In the genomic region with DNA sequence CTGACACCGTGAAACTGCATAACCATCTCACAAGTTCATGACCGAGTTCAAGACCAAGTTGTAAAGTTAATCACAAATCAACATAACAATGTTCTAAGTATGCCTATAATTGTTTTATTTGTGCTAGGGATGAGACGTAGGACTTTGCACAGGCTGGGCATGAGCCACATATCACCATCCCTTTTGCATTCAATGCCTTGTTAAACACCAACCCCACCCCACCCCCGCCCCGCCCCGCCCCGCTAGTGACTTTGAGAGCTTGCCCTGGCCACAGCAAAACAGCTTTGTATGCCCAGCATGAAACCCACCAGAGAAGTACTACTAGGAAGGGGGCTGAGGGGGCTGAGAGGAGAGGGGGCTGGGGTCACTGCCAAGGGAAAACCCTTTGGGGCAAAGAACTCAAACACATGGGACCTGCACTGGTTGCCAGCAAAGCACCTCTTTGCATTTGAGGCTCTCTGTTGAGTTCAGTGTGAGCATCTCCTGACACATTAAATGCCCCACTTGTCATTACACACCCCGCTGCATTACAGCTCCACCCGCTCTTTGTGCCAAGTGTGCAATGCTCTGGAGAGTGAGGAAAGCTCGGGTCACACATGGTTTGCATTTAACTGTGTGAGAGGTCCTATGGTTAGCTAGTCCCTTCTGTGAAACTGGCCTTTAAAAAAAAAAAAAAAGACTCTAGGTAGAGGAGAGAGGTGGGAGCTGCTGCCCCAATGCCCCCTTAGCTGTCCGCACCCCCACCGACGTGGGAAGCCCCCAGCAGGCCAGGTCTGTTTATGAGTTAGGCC, we compare ENCODE assay signal across 8 mouse cellular contexts.
DNase-seq lines count a peak whose midpoint lies in the region; ATAC-seq lines count a peak whose summit lies in the region.
"Had no signal": no experiment of that assay in that cellular context is flagged by ENCODE, and none has a peak within 500 bp of the region (broad histone marks: within the 10 kb centered on the region; RNA-seq: fewer than 3 reads in every experiment).

No protein-coding gene starts in this region.

- H3K27me3 ChIP-seq in lung, embryonic 16.5 days (ENCODE audit: control insufficient read depth, insufficient read depth, low read depth, low read length), result no peaks in the 10 kb centered on the region
- H3K27me3 ChIP-seq in liver, embryonic 12.5 days (replicated peaks), result no peaks in the 10 kb centered on the region
- H3K27me3 ChIP-seq in stomach, embryonic 16.5 days (ENCODE audit: control insufficient read depth, insufficient read depth, low read length), result no peaks in the 10 kb centered on the region

- no peak overlapping the region for H3K4me2 ChIP-seq in lung, embryonic 16.5 days (ENCODE audit: low read depth, low read length)
- no peak overlapping the region for H3K4me2 ChIP-seq in liver, embryonic 12.5 days
- 0 out of 2 replicates have a peak overlapping the region, but pooled peaks have one; percentile 31 for H3K4me2 ChIP-seq in stomach, embryonic 16.5 days (ENCODE audit: low read depth, low read length)

- WGBS in lung, embryonic 16.5 days, result 46% methylated on average over 13 of the region's 13 CpGs
- WGBS in liver, embryonic 12.5 days (ENCODE audit: insufficient replicate concordance), result 61% methylated on average over 13 of the region's 13 CpGs
- WGBS in stomach, embryonic 16.5 days, result 49% methylated on average over 13 of the region's 13 CpGs

- H3K27ac ChIP-seq in lung, embryonic 16.5 days (ENCODE audit: low read length), result peak overlapping the region; percentile 72
- peak overlapping the region; percentile 7 for H3K27ac ChIP-seq in liver, embryonic 12.5 days
- peak overlapping the region; percentile 84 for H3K27ac ChIP-seq in stomach, embryonic 16.5 days (ENCODE audit: low read length)

- peaks cover 21% of the 10 kb centered on the region for H3K4me1 ChIP-seq in lung, embryonic 16.5 days (replicated peaks; ENCODE audit: control insufficient read depth, insufficient read depth, low read length)
- H3K4me1 ChIP-seq in liver, embryonic 12.5 days, result peaks cover 43% of the 10 kb centered on the region
- peaks cover 19% of the 10 kb centered on the region for H3K4me1 ChIP-seq in stomach, embryonic 16.5 days (ENCODE audit: control insufficient read depth, insufficient read depth, low read length)

- no peaks in the 10 kb centered on the region for H3K9me3 ChIP-seq in lung, embryonic 16.5 days (ENCODE audit: control insufficient read depth, low read length)
- no peaks in the 10 kb centered on the region for H3K9me3 ChIP-seq in liver, embryonic 12.5 days (replicated peaks)
- no peaks in the 10 kb centered on the region for H3K9me3 ChIP-seq in stomach, embryonic 16.5 days (replicated peaks; ENCODE audit: control insufficient read depth, low read length)

- peaks cover 4% of the 10 kb centered on the region; the same call in 1 of the 2 replicates for H3K36me3 ChIP-seq in lung, embryonic 16.5 days (ENCODE audit: control insufficient read depth, insufficient read depth, low read length)
- peaks cover 20% of the 10 kb centered on the region for H3K36me3 ChIP-seq in liver, embryonic 12.5 days
- no peaks in the 10 kb centered on the region; the same call in 1 of the 2 replicates for H3K36me3 ChIP-seq in stomach, embryonic 16.5 days (ENCODE audit: control insufficient read depth, insufficient read depth, low read length)

- H3K4me3 ChIP-seq in lung, embryonic 16.5 days (ENCODE audit: low read length), result no peak overlapping the region
- H3K4me3 ChIP-seq in liver, embryonic 12.5 days, result no peak overlapping the region
- H3K4me3 ChIP-seq in stomach, embryonic 16.5 days (replicated peaks; ENCODE audit: low read length), result no peak overlapping the region

- peak overlapping the region; percentile 41 for H3K9ac ChIP-seq in lung, embryonic 16.5 days (ENCODE audit: low read length)
- H3K9ac ChIP-seq in liver, embryonic 12.5 days, result no peak overlapping the region
- peak overlapping the region; percentile 49 for H3K9ac ChIP-seq in stomach, embryonic 16.5 days (ENCODE audit: low read length)

- no peak for DNase-seq in lung, postnatal 10 days
- DNase-seq in forelimb bud, embryonic 11.5 days (ENCODE audit: low read depth, low spot score), result peak; percentile 69
- DNase-seq in layer of hippocampus, postnatal 10 days (ENCODE audit: low spot score in 2 of 2), result no peak
- DNase-seq: adrenal gland, postnatal 14 days had no signal

- peak; percentile 38 for ATAC-seq in lung, embryonic 16.5 days (ENCODE audit: low read depth)
- no peak; the same call in 1 of the 2 replicates for ATAC-seq in liver, embryonic 12.5 days
- ATAC-seq in stomach, embryonic 16.5 days (ENCODE audit: insufficient read depth, low FRiP score), result peak; percentile 12; the same call in 1 of the 2 replicates
- no peak for ATAC-seq in megakaryocyte, adult 5-6 weeks (ENCODE audit: poor library complexity, severe bottlenecking)

Comparison
In these comparisons a context has a peak if more than half of its experiments do, and no peak if none do; other contexts are left out.
1. ATAC-seq: peak in lung, embryonic 16.5 days (single experiment) and stomach, embryonic 16.5 days (single experiment); none in liver, embryonic 12.5 days (single experiment) and megakaryocyte, adult 5-6 weeks (single experiment).
2. H3K27ac ChIP-seq: peak in every context shown above with its lines; median percentile 84 in stomach, embryonic 16.5 days; 72 in lung, embryonic 16.5 days; 7 in liver, embryonic 12.5 days.